Mouse (Mus musculus): ENCODE results near the gene Selenon.

Gene Selenon

GRCm38 (mm10) chr4:134551494-134552316, at the start of gene Selenon:
Gene Selenon (minus strand): TSS chr4:134552166.
- peak; percentile 70 for DNase-seq (ENCODE audit: low spot score)

- DNase-seq (ENCODE audit: low spot score): no peak
These were observed 49.4 kb upstream of the Selenon start for GRCm38 (mm10) chr4:134601404-134601803.

- DNase-seq (ENCODE audit: low spot score): no peak
These were observed 48.8 kb upstream of the Selenon start for GRCm38 (mm10) chr4:134600777-134601176.

GRCm38 (mm10) chr4:134600060-134600459, 48.1 kb upstream of the Selenon start:
- DNase-seq (ENCODE audit: low spot score): no peak

GRCm38 (mm10) chr4:134596816-134597692, 45.1 kb upstream of the Selenon start:
- no peak for DNase-seq (ENCODE audit: low spot score)

GRCm38 (mm10) chr4:134594731-134595439, 42.9 kb upstream of the Selenon start:
- no peak for DNase-seq (ENCODE audit: low spot score)

- no peak for DNase-seq (ENCODE audit: low spot score)
These were observed 40.5 kb upstream of the Selenon start for GRCm38 (mm10) chr4:134592442-134592841.

- peak; percentile 73 for DNase-seq (ENCODE audit: low spot score)
These were observed 39.6 kb upstream of the Selenon start for GRCm38 (mm10) chr4:134591506-134592061.

- DNase-seq (ENCODE audit: low spot score): no peak
These were observed 38.4 kb upstream of the Selenon start for GRCm38 (mm10) chr4:134590227-134590926.

GRCm38 (mm10) chr4:134589786-134590185, 37.8 kb upstream of the Selenon start:
- DNase-seq (ENCODE audit: low spot score): no peak

- no peak for DNase-seq (ENCODE audit: low spot score)
These were observed 37.0 kb upstream of the Selenon start for GRCm38 (mm10) chr4:134588951-134589350.

GRCm38 (mm10) chr4:134588287-134588686, 36.3 kb upstream of the Selenon start:
- DNase-seq (ENCODE audit: low spot score): no peak

GRCm38 (mm10) chr4:134587636-134588197, 35.8 kb upstream of the Selenon start:
- peak; percentile 75 for DNase-seq (ENCODE audit: low spot score)

GRCm38 (mm10) chr4:134586631-134587030, 34.7 kb upstream of the Selenon start:
- DNase-seq (ENCODE audit: low spot score): no peak

GRCm38 (mm10) chr4:134586126-134586525, 34.2 kb upstream of the Selenon start:
- DNase-seq (ENCODE audit: low spot score): no peak

GRCm38 (mm10) chr4:134583513-134583912, 31.5 kb upstream of the Selenon start:
- no peak for DNase-seq (ENCODE audit: low spot score)

GRCm38 (mm10) chr4:134581365-134581764, 29.4 kb upstream of the Selenon start:
- DNase-seq (ENCODE audit: low spot score): no peak

- no peak for DNase-seq (ENCODE audit: low spot score)
These were observed 28.6 kb upstream of the Selenon start for GRCm38 (mm10) chr4:134580351-134581148.

GRCm38 (mm10) chr4:134579620-134580019, 27.7 kb upstream of the Selenon start:
- no peak for DNase-seq (ENCODE audit: low spot score)

- no peak for DNase-seq (ENCODE audit: low spot score)
These were observed 27.2 kb upstream of the Selenon start for GRCm38 (mm10) chr4:134579212-134579611.

All from ovary, adult 18-20 months (tissue).